Mouse (Mus musculus): Measurements from ENCODE around the gene Prpf3.

- TF ChIP-seq CTCF (IDR thresholded peaks at IDR 0.05; ENCODE audit: insufficient read depth, low read depth, low read length): no peak
- no peak for TF ChIP-seq POLR2A (IDR thresholded peaks at IDR 0.05; ENCODE audit: insufficient read depth, low read depth, low read length)
These were observed 13.0 kb downstream of the Prpf3 start for GRCm38 (mm10) chr3:95842503-95843214.
